Mouse (Mus musculus): ENCODE data around the gene Podn.
"Not testable (repeated sequence)": the region's sequence is repeated elsewhere in the genome, so short reads cannot be mapped to it uniquely, and the experiment has no call there.

Gene Podn

GRCm38 (mm10) chr4:108096345-108096744 is at the start of gene Podn:
Podn (minus strand) TSS chr4:108096445.
- DNase-seq, result no peak

GRCm38 (mm10) chr4:108145554-108145953 is 49.3 kb upstream of the Podn start:
- DNase-seq, result not testable (repeated sequence)

GRCm38 (mm10) chr4:108144880-108145279 is 48.6 kb upstream of the Podn start, which contains the start of gene Scp2:
Scp2 (minus strand) TSS chr4:108144998.
- peak in 1 of 2 experiments; percentile 9 for DNase-seq

GRCm38 (mm10) chr4:108143778-108144177 is 47.5 kb upstream of the Podn start:
- DNase-seq, result peak; percentile 62 to 85

- not testable (repeated sequence) for DNase-seq
These were observed 46.9 kb upstream of the Podn start for GRCm38 (mm10) chr4:108143178-108143577.

- DNase-seq, result no peak
These were observed 40.7 kb upstream of the Podn start for GRCm38 (mm10) chr4:108136938-108137337.

- no peak for DNase-seq
These were observed 34.2 kb upstream of the Podn start for GRCm38 (mm10) chr4:108130452-108130851.

- DNase-seq, result no peak
These were observed 32.1 kb upstream of the Podn start for GRCm38 (mm10) chr4:108128339-108128738.

- DNase-seq, result no peak
These were observed 31.3 kb upstream of the Podn start for GRCm38 (mm10) chr4:108127516-108127915.

GRCm38 (mm10) chr4:108126260-108126659 is 30.0 kb upstream of the Podn start:
- DNase-seq, result no peak

- no peak for DNase-seq
These were observed 27.9 kb upstream of the Podn start for GRCm38 (mm10) chr4:108124104-108124503.

GRCm38 (mm10) chr4:108117924-108118876 is 22.0 kb upstream of the Podn start:
- peak; percentile 94 for DNase-seq

- DNase-seq, result no peak
These were observed 21.2 kb upstream of the Podn start for GRCm38 (mm10) chr4:108117488-108117887.

- no peak for DNase-seq
These were observed 20.2 kb upstream of the Podn start for GRCm38 (mm10) chr4:108116466-108116865.

- DNase-seq, result no peak
These were observed 14.5 kb upstream of the Podn start for GRCm38 (mm10) chr4:108110706-108111105.

GRCm38 (mm10) chr4:108109728-108110127 is 13.5 kb upstream of the Podn start:
- DNase-seq, result no peak

- no peak for DNase-seq
These were observed 3.4 kb downstream of the Podn start for GRCm38 (mm10) chr4:108092741-108093397.

GRCm38 (mm10) chr4:108083993-108084392 is 12.3 kb downstream of the Podn start:
- no peak for DNase-seq

- DNase-seq, result peak; percentile 30 to 76
These were observed 13.1 kb downstream of the Podn start for GRCm38 (mm10) chr4:108083032-108083735.

GRCm38 (mm10) chr4:108082401-108082806 is 13.8 kb downstream of the Podn start:
- no peak for DNase-seq

- DNase-seq, result no peak
These were observed 15.4 kb downstream of the Podn start for GRCm38 (mm10) chr4:108080876-108081275.

GRCm38 (mm10) chr4:108079762-108080161 is 16.5 kb downstream of the Podn start:
- DNase-seq, result peak in 1 of 2 experiments; percentile 25

GRCm38 (mm10) chr4:108079191-108079590 is 17.1 kb downstream of the Podn start:
- not testable (repeated sequence) for DNase-seq

Measured in kidney, postnatal 25 days (tissue).